Mouse (Mus musculus) G1E (cell line): Measurements from ENCODE around the gene D430041D05Rik. TPM values are rescaled to one million over a fixed set of nuclear protein-coding genes. Genes with fewer than 3 reads are reported as not detected.

ENCODE experiments used
- ATAC-seq: 2 replicates; pipeline ENCODE4 v1.8.0; 2016; ENCODE audit warnings: mild to moderate bottlenecking; ENCODE audit not compliant: insufficient number of reproducible peaks, poor library complexity, low FRiP score, severe bottlenecking; ENCODE audit errors: extremely low read depth
- DNase-seq: peaks from one replicate; pipeline ENCODE4 v3.0.0; 2012; ENCODE audit warnings: low spot score
- H3K27me3 ChIP-seq: 2 replicates; pipeline ENCODE4 v1.6.1; 2012; ENCODE audit warnings: mild to moderate bottlenecking, low read length, inconsistent platforms; ENCODE audit not compliant: insufficient read depth
- H3K36me3 ChIP-seq: replicated peaks from 2 replicates; pipeline ENCODE3; 2012; ENCODE audit warnings: mild to moderate bottlenecking, inconsistent platforms
- H3K4me1 ChIP-seq: 2 replicates; pipeline ENCODE4 v1.6.1; 2012; ENCODE audit warnings: low read depth, low read length, inconsistent platforms, mixed read lengths; ENCODE audit not compliant: insufficient read depth
- H3K4me3 ChIP-seq: 2 replicates; pipeline ENCODE4 v1.5.1; 2012; ENCODE audit warnings: low read depth, mild to moderate bottlenecking, inconsistent platforms, low read length, moderate library complexity, mixed read lengths
- H3K9me3 ChIP-seq: replicated peaks from 2 replicates; pipeline ENCODE4 v1.6.1; 2012; ENCODE audit warnings: inconsistent platforms
- CTCF ChIP-seq: IDR thresholded peaks from 2 replicates; pipeline ENCODE4 v1.5.1; 2012; ENCODE audit warnings: low read depth, low read length, inconsistent platforms, mixed read lengths
- GATA1 ChIP-seq: IDR thresholded peaks from 2 replicates; pipeline ENCODE4 v1.6.1; 2012; ENCODE audit warnings: borderline replicate concordance, low read length, inconsistent platforms, mixed read lengths
- GATA2 ChIP-seq: IDR thresholded peaks from 2 replicates; pipeline ENCODE4 v1.6.1; 2012; ENCODE audit warnings: low read depth, low read length, inconsistent platforms, borderline replicate concordance
- POLR2AphosphoS5 ChIP-seq: IDR thresholded peaks from 2 replicates; pipeline ENCODE4 v1.6.1; 2012; ENCODE audit warnings: low read depth, low read length, inconsistent platforms; ENCODE audit not compliant: insufficient replicate concordance
- TAL1 ChIP-seq: conservative IDR thresholded peaks from 2 replicates; pipeline ENCODE4 v1.6.1; 2012; ENCODE audit warnings: low read depth, low read length, inconsistent platforms, mixed read lengths
- polyA plus RNA-seq: library from polyadenylated mRNA; stranded (reverse); fragments of >175 nt; gene quantifications from 2 replicates; pipeline ENCODE4 v1.2.3, GENCODE M21; 2012
- total RNA-seq, 2 experiments: library from RNA; stranded (forward) in 1 of 2; stranded (reverse) in 1 of 2; fragments of 200-1000 nt in 1 of 2; fragments of >200 nt in 1 of 2; fragmentation: Nextera tagmentation in 1 of 2; gene quantifications; 2 replicates each; pipeline ENCODE4 v1.2.3; 2014 to 2017

Gene D430041D05Rik
- total and polyA plus RNA-seq, 3 experiments: 0.01 to 0.22 TPM; not detected in 1

DNA sequence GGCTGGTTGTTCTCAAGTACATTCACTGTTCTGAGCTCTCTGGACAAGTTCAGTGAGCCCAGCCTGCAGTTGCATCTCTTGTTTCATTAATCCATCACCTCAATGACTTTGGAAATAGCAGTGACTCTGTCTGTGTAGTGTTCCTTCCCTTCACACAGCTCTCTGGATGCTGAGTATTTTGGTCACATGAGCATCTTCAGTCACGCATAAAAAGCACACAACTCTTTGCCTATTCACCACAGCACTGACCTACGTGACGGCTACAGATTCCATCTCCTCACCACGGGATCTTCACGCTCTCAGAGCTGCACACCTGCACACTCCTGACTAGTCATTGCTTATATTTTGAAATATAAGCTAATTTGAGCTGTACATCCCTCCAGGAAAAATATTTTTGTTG lies 202.4 kb downstream of the D430041D05Rik start:
- Histone ChIP-seq H3K9me3 (no peaks in the 10 kb centered on the region), H3K36me3 (no peaks in the 10 kb centered on the region), H3K4me1 (peaks cover 6% of the 10 kb centered on the region), H3K27me3 (peaks cover 26% of the 10 kb centered on the region), H3K4me3 (no peak overlapping the region)
- DNase-seq (no peak), ATAC-seq (no peak)
- TF ChIP-seq GATA1 (no peak), CTCF (no peak), POLR2AphosphoS5 (no peak), GATA2 (no peak), TAL1 (no peak)

DNA sequence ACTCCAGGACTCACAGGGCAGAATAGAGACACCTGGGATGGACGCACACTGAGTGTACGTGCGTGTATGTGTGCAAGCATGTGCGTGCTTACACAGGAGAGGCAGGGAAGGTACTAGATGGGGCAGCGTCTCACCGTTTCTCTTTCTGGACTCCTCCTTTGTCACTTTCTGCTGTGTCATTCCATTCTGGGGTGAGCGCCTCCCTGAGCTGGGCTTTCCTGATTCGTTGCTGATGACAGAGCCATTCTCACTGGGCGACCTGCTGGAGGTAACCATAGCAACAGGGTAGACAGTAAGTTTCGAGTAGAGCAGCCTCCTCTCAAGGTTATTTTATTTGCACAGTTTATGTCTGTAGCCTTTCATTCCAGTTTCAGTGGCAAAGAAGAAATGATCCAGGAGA lies 202.9 kb downstream of the D430041D05Rik start:
- H3K4me3 ChIP-seq: no peak overlapping the region
- H3K4me1 ChIP-seq: peaks cover 6% of the 10 kb centered on the region
- TF ChIP-seq TAL1: no peak
- no peak for TF ChIP-seq CTCF
- no peak for TF ChIP-seq GATA1
- peaks cover 23% of the 10 kb centered on the region for H3K27me3 ChIP-seq
- DNase-seq (no peak), ATAC-seq (peak; percentile 68)
- H3K36me3 ChIP-seq: no peaks in the 10 kb centered on the region
- no peaks in the 10 kb centered on the region for H3K9me3 ChIP-seq

DNA sequence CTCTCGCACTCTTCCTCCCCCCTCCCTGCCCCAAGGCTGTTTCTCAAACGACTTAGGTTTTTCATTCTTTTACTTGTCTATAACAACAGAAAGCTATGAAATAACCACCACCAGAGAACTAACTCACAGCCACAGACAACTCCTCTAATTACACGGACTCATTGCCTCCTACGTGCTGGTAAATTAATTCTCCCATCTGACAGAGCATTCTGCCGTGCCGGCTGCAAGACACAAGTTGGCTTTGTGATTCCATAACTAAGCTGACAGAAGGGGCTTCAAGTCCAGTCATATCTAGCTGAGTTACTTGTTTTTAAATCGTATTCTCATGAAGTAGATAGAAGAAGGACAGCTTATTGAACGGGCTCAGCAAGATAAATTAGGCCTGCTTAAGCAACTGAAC lies 205.2 kb downstream of the D430041D05Rik start:
- DNase-seq: no peak
- no peak overlapping the region for H3K4me3 ChIP-seq
- H3K4me1 ChIP-seq: peaks cover 6% of the 10 kb centered on the region
- ATAC-seq: no peak
- H3K27me3 ChIP-seq: peaks cover 19% of the 10 kb centered on the region
- no peaks in the 10 kb centered on the region for H3K9me3 ChIP-seq
- no peaks in the 10 kb centered on the region for H3K36me3 ChIP-seq
- no peak for TF ChIP-seq GATA2
- no peak for TF ChIP-seq POLR2AphosphoS5
- no peak for TF ChIP-seq TAL1
- TF ChIP-seq CTCF: no peak
- TF ChIP-seq GATA1: no peak

DNA sequence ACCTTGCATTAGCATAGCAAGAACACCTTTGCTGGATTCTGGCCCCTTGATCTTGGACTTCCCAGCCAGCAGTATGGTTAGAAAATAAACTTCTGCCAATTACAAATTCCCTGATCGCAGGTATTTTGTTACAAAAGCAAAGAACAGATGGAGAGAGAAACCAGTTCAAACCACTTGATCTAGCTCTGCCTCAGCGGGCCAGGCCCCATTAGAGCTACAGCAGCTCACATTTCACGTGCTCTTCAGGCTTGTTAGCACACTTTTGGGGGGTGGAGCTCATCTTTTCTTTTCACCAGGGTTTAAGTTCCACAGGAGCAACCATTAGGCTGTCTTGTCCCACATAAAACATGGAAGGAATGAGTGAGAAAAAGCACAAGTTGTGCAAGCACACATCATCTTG lies 210.6 kb downstream of the D430041D05Rik start:
- DNase-seq: no peak
- ATAC-seq: no peak
- no peaks in the 10 kb centered on the region; the same call in 1 of the 2 replicates for H3K4me1 ChIP-seq
- peaks cover 24% of the 10 kb centered on the region for H3K27me3 ChIP-seq
- no peaks in the 10 kb centered on the region for H3K9me3 ChIP-seq
- no peak for TF ChIP-seq GATA1
- no peak for TF ChIP-seq POLR2AphosphoS5
- no peak for TF ChIP-seq CTCF
- H3K36me3 ChIP-seq: no peaks in the 10 kb centered on the region
- no peak overlapping the region for H3K4me3 ChIP-seq

DNA sequence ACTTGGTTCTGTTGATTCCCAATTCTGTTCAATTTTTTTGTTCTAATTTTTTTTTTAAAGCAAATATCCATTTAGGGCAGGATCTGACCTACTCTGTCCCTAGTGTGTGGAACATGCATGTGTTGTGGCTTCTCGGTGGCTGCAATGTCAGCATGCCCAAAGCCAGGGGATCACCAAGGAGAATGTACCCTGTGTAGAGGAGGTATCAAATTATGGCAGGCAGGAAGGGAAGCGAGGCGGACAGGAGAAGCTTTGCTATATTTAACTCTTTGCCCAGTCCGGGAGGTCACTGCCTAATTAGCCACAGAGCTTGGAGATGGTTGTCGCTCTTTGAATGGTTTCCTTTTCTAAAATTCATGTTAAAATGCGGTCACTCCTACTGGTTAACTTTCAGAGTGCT lies 212.6 kb downstream of the D430041D05Rik start:
- no peak for TF ChIP-seq GATA1
- TF ChIP-seq POLR2AphosphoS5: no peak
- TF ChIP-seq TAL1: no peak
- no peak for TF ChIP-seq GATA2
- no peak for TF ChIP-seq CTCF
- no peak for ATAC-seq
- no peaks in the 10 kb centered on the region for H3K36me3 ChIP-seq

DNA sequence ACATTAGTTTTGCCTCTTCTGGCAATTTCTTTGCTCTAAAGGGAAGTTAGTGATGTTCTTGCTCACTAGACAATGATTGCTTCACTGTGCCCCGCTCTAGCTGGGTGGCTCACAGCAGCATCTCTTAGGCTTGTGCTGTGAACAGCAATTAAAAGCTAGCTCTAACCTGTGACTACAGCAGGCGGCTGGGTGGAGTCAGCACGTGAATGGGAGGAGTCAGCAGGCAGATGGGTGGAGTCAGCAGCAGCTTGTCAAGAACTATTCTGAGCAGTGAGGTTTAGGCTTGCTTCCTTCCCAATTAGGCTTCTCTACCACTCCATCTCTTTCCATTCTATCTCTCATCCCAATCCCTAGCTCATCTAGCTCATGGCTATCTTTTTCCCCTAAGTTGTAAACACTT lies 213.5 kb downstream of the D430041D05Rik start:
- ATAC-seq: no peak
- TF ChIP-seq POLR2AphosphoS5: no peak
- no peak for TF ChIP-seq TAL1
- no peak for TF ChIP-seq GATA1
- TF ChIP-seq CTCF: no peak
- no peak for TF ChIP-seq GATA2

More for the DNA sequence above, 212.6 kb downstream of the D430041D05Rik start:
- Histone ChIP-seq H3K4me3 (no peak overlapping the region), H3K4me1 (no peaks in the 10 kb centered on the region; the same call in 1 of the 2 replicates), H3K9me3 (no peaks in the 10 kb centered on the region), H3K27me3 (peaks cover 30% of the 10 kb centered on the region)
- DNase-seq: no peak

More for the DNA sequence above, 213.5 kb downstream of the D430041D05Rik start:
- no peak for DNase-seq
- H3K36me3 ChIP-seq: no peaks in the 10 kb centered on the region
- no peaks in the 10 kb centered on the region for H3K9me3 ChIP-seq
- peaks cover 32% of the 10 kb centered on the region for H3K27me3 ChIP-seq
- no peak overlapping the region for H3K4me3 ChIP-seq
- no peaks in the 10 kb centered on the region; the same call in 1 of the 2 replicates for H3K4me1 ChIP-seq
